Mouse (Mus musculus) granulocyte monocyte progenitor cell, adult 5-6 weeks (primary cell): ENCODE data around the gene Tnfrsf18. TPM values are rescaled to one million over a fixed set of nuclear protein-coding genes. Genes with fewer than 3 reads are reported as not detected.

Source experiments
- ATAC-seq: replicated peaks from 2 replicates; pipeline ENCODE4 v1.8.0; 2016; ENCODE audit warnings: mild to moderate bottlenecking, moderate TSS enrichment, inconsistent platforms; ENCODE audit not compliant: poor library complexity, severe bottlenecking
- total RNA-seq, 2 experiments: library from RNA; stranded (forward) in 1 of 2; stranded (reverse) in 1 of 2; fragments of 200-712, 200-1000 nt in 1 of 2; fragments of >200 nt in 1 of 2; fragmentation: Nextera tagmentation in 1 of 2; gene quantifications; 2 replicates each; pipeline ENCODE4 v1.2.3; 2014 to 2017

Tnfrsf18 gene
- total RNA-seq, 2 experiments from 2014 or later: 0.99 to 4.6 TPM

- ATAC-seq: peak; percentile 73
These were observed 5.8 kb downstream of the Tnfrsf18 start for GRCm38 (mm10) chr4:156031593-156032391.

- no peak for ATAC-seq
These were observed 6.9 kb downstream of the Tnfrsf18 start for GRCm38 (mm10) chr4:156032856-156033255.

- peak; percentile 45 for ATAC-seq
These were observed 7.6 kb downstream of the Tnfrsf18 start for GRCm38 (mm10) chr4:156033476-156034119.

GRCm38 (mm10) chr4:156034301-156034700 is 8.3 kb downstream of the Tnfrsf18 start:
- no peak for ATAC-seq

- no peak for ATAC-seq
These were observed 8.9 kb downstream of the Tnfrsf18 start for GRCm38 (mm10) chr4:156034901-156035300.

- ATAC-seq: no peak
These were observed 18.8 kb downstream of the Tnfrsf18 start for GRCm38 (mm10) chr4:156044754-156045153.

- ATAC-seq: peak; percentile 33; the same call in 1 of the 2 replicates
These were observed 23.8 kb downstream of the Tnfrsf18 start for GRCm38 (mm10) chr4:156049779-156050178.

GRCm38 (mm10) chr4:156050391-156050980 is 24.5 kb downstream of the Tnfrsf18 start:
- 0 out of 2 replicates have a peak, but pooled peaks have one; percentile 7 for ATAC-seq

GRCm38 (mm10) chr4:156053113-156053512 is 27.1 kb downstream of the Tnfrsf18 start:
- no peak for ATAC-seq

GRCm38 (mm10) chr4:156054130-156054529 is 28.2 kb downstream of the Tnfrsf18 start:
- ATAC-seq: no peak

- no peak for ATAC-seq
These were observed 28.6 kb downstream of the Tnfrsf18 start for GRCm38 (mm10) chr4:156054606-156055005.

- ATAC-seq: no peak
These were observed 29.2 kb downstream of the Tnfrsf18 start for GRCm38 (mm10) chr4:156055173-156055572.

- no peak for ATAC-seq
These were observed 31.7 kb downstream of the Tnfrsf18 start for GRCm38 (mm10) chr4:156057702-156058101.

GRCm38 (mm10) chr4:156058826-156059225 is 32.9 kb downstream of the Tnfrsf18 start:
- ATAC-seq: no peak

- no peak for ATAC-seq
These were observed 33.3 kb downstream of the Tnfrsf18 start, which contains the start of gene Ttll10 for GRCm38 (mm10) chr4:156059261-156059660. Gene Ttll10 (minus strand): TSS chr4:156059414.

- ATAC-seq: no peak
These were observed 33.7 kb downstream of the Tnfrsf18 start for GRCm38 (mm10) chr4:156059713-156060112.

- ATAC-seq: no peak
These were observed 38.0 kb downstream of the Tnfrsf18 start for GRCm38 (mm10) chr4:156063861-156064509.

- no peak for ATAC-seq
These were observed 38.5 kb downstream of the Tnfrsf18 start for GRCm38 (mm10) chr4:156064510-156064897.

- ATAC-seq: no peak
These were observed 39.4 kb downstream of the Tnfrsf18 start for GRCm38 (mm10) chr4:156065156-156065894.
